Mouse (Mus musculus): Measurements from ENCODE around the gene Gon4l. TPM values are rescaled to one million over a fixed set of nuclear protein-coding genes. Genes with fewer than 3 reads are reported as not detected.
A peak's percentile ranks its signal among the peaks of the same experiment; 100 is the strongest.
"Not testable (repeated sequence)": the region's sequence is repeated elsewhere in the genome, so short reads cannot be mapped to it uniquely, and the experiment has no call there.

Gene Gon4l
- polyA plus RNA-seq, 1 experiment from 2014 or later = 14.0 TPM

- H3K9me3 ChIP-seq = no peaks in the 10 kb centered on the region
- H3K4me1 ChIP-seq = no peaks in the 10 kb centered on the region
- H3K27ac ChIP-seq = no peak overlapping the region
- no peak for ATAC-seq (ENCODE audit: low FRiP score, low read depth)
- no peak overlapping the region for H3K9ac ChIP-seq
- 93% methylated on average over 3 of the region's 3 CpGs for WGBS
- peaks cover 88% of the 10 kb centered on the region for H3K36me3 ChIP-seq
- H3K4me3 ChIP-seq = no peak overlapping the region
- H3K4me2 ChIP-seq (replicated peaks) = no peak overlapping the region
- no peaks in the 10 kb centered on the region for H3K27me3 ChIP-seq
These were observed 27.1 kb downstream of the Gon4l start for GRCm38 (mm10) chr3:88862129-88862528.

GRCm38 (mm10) chr3:88866735-88867134 lies 31.7 kb downstream of the Gon4l start:
- peaks cover 45% of the 10 kb centered on the region for H3K36me3 ChIP-seq
- not testable (repeated sequence) for H3K27ac ChIP-seq; ATAC-seq (ENCODE audit: low FRiP score, low read depth); H3K27me3 ChIP-seq; H3K9me3 ChIP-seq; H3K9ac ChIP-seq; H3K4me3 ChIP-seq; H3K4me1 ChIP-seq; H3K4me2 ChIP-seq (replicated peaks)
- no CpG with 5 or more reads among the region's 3 CpGs for WGBS

- not testable (repeated sequence) for H3K4me1 ChIP-seq; H3K27me3 ChIP-seq; H3K4me3 ChIP-seq; ATAC-seq (ENCODE audit: low FRiP score, low read depth); H3K9me3 ChIP-seq; H3K4me2 ChIP-seq (replicated peaks); H3K9ac ChIP-seq; H3K27ac ChIP-seq
- peaks cover 41% of the 10 kb centered on the region for H3K36me3 ChIP-seq
- no CpG with 5 or more reads among the region's 8 CpGs for WGBS
These were observed 32.1 kb downstream of the Gon4l start for GRCm38 (mm10) chr3:88867177-88867576.

- H3K4me1 ChIP-seq; ATAC-seq (ENCODE audit: low FRiP score, low read depth); H3K4me2 ChIP-seq (replicated peaks); H3K4me3 ChIP-seq; H3K27ac ChIP-seq; H3K9ac ChIP-seq; H3K9me3 ChIP-seq; H3K27me3 ChIP-seq: not testable (repeated sequence)
- H3K36me3 ChIP-seq = peaks cover 29% of the 10 kb centered on the region
- WGBS = 86% methylated on average over 1 of the region's 4 CpGs
These were observed 33.4 kb downstream of the Gon4l start for GRCm38 (mm10) chr3:88868449-88868848.

GRCm38 (mm10) chr3:88882536-88882935 lies 47.5 kb downstream of the Gon4l start:
- H3K9ac ChIP-seq; H3K27me3 ChIP-seq; H3K4me3 ChIP-seq; H3K4me1 ChIP-seq; ATAC-seq (ENCODE audit: low FRiP score, low read depth); H3K9me3 ChIP-seq; H3K4me2 ChIP-seq (replicated peaks); H3K27ac ChIP-seq: not testable (repeated sequence)
- WGBS = 95% methylated on average over 4 of the region's 4 CpGs
- peaks cover 14% of the 10 kb centered on the region for H3K36me3 ChIP-seq

- not testable (repeated sequence) for H3K4me3 ChIP-seq; H3K9me3 ChIP-seq; H3K4me1 ChIP-seq; H3K27ac ChIP-seq; H3K27me3 ChIP-seq; H3K4me2 ChIP-seq (replicated peaks); ATAC-seq (ENCODE audit: low FRiP score, low read depth); H3K9ac ChIP-seq
- 96% methylated on average over 7 of the region's 7 CpGs for WGBS
- H3K36me3 ChIP-seq = peaks cover 29% of the 10 kb centered on the region
These were observed 58.0 kb downstream of the Gon4l start for GRCm38 (mm10) chr3:88893011-88893410.

GRCm38 (mm10) chr3:88904803-88905202 lies 69.8 kb downstream of the Gon4l start:
- Histone ChIP-seq H3K36me3 (peaks cover 92% of the 10 kb centered on the region), H3K9ac (no peak overlapping the region), H3K27ac (no peak overlapping the region), H3K27me3 (no peaks in the 10 kb centered on the region), H3K4me1 (peaks cover 4% of the 10 kb centered on the region; the same call in 1 of the 2 replicates), H3K4me2 (replicated peaks) (no peak overlapping the region), H3K9me3 (no peaks in the 10 kb centered on the region), H3K4me3 (no peak overlapping the region)
- WGBS = 88% methylated on average over 3 of the region's 3 CpGs
- ATAC-seq (ENCODE audit: low FRiP score, low read depth) = no peak

GRCm38 (mm10) chr3:88905209-88905608 lies 70.2 kb downstream of the Gon4l start:
- no peak overlapping the region for H3K4me2 ChIP-seq (replicated peaks)
- H3K36me3 ChIP-seq = peaks cover 95% of the 10 kb centered on the region
- H3K4me1 ChIP-seq = peaks cover 4% of the 10 kb centered on the region; the same call in 1 of the 2 replicates
- H3K9me3 ChIP-seq = no peaks in the 10 kb centered on the region
- no peak for ATAC-seq (ENCODE audit: low FRiP score, low read depth)
- no peak overlapping the region for H3K4me3 ChIP-seq
- 88% methylated on average over 6 of the region's 6 CpGs for WGBS
- H3K27me3 ChIP-seq = no peaks in the 10 kb centered on the region
- H3K9ac ChIP-seq = no peak overlapping the region
- no peak overlapping the region for H3K27ac ChIP-seq

GRCm38 (mm10) chr3:88905741-88906140 lies 70.7 kb downstream of the Gon4l start:
- no peaks in the 10 kb centered on the region for H3K9me3 ChIP-seq
- no peaks in the 10 kb centered on the region for H3K27me3 ChIP-seq
- no peak for ATAC-seq (ENCODE audit: low FRiP score, low read depth)
- peaks cover 96% of the 10 kb centered on the region for H3K36me3 ChIP-seq
- no peak overlapping the region for H3K9ac ChIP-seq
- no peak overlapping the region for H3K4me3 ChIP-seq
- H3K27ac ChIP-seq = no peak overlapping the region
- H3K4me1 ChIP-seq = peaks cover 4% of the 10 kb centered on the region; the same call in 1 of the 2 replicates
- 90% methylated on average over 2 of the region's 2 CpGs for WGBS
- no peak overlapping the region for H3K4me2 ChIP-seq (replicated peaks)

GRCm38 (mm10) chr3:88906393-88907159 lies 71.5 kb downstream of the Gon4l start:
- H3K9me3 ChIP-seq = no peaks in the 10 kb centered on the region
- H3K36me3 ChIP-seq = peaks cover 98% of the 10 kb centered on the region
- no peak overlapping the region for H3K4me3 ChIP-seq
- no peak overlapping the region for H3K27ac ChIP-seq
- peaks cover 4% of the 10 kb centered on the region; the same call in 1 of the 2 replicates for H3K4me1 ChIP-seq
- WGBS = 87% methylated on average over 6 of the region's 6 CpGs
- no peak for ATAC-seq (ENCODE audit: low FRiP score, low read depth)
- no peak overlapping the region for H3K9ac ChIP-seq
- no peak overlapping the region for H3K4me2 ChIP-seq (replicated peaks)
- H3K27me3 ChIP-seq = no peaks in the 10 kb centered on the region

GRCm38 (mm10) chr3:88912585-88912984 lies 77.6 kb downstream of the Gon4l start:
- no peak overlapping the region for H3K27ac ChIP-seq
- 90% methylated on average over 7 of the region's 7 CpGs for WGBS
- H3K27me3 ChIP-seq = no peaks in the 10 kb centered on the region
- peaks cover 17% of the 10 kb centered on the region for H3K4me1 ChIP-seq
- 0 out of 2 replicates have a peak overlapping the region, but pooled peaks have one; percentile 88 for H3K9ac ChIP-seq
- no peak for ATAC-seq (ENCODE audit: low FRiP score, low read depth)
- H3K4me3 ChIP-seq = peak overlapping the region; percentile 77; the same call in 1 of the 2 replicates
- no peaks in the 10 kb centered on the region for H3K9me3 ChIP-seq
- H3K36me3 ChIP-seq = peaks cover 49% of the 10 kb centered on the region
- H3K4me2 ChIP-seq (replicated peaks) = peak overlapping the region; percentile 80

GRCm38 (mm10) chr3:88913511-88914383 lies 78.7 kb downstream of the Gon4l start, which contains the start of gene Msto1:
Msto1 (minus strand) TSS chr3:88913999.
- peak within 1 kb of the TSS; percentile 77 for H3K4me3 ChIP-seq

More at GRCm38 (mm10) chr3:88913511-88914383, 78.7 kb downstream of the Gon4l start, which contains the start of gene Msto1:
- Histone ChIP-seq H3K27ac (peak within 1 kb of the TSS; percentile 83), H3K9me3 (no peaks in the 10 kb centered on the region), H3K36me3 (peaks cover 37% of the 10 kb centered on the region), H3K4me1 (peaks cover 17% of the 10 kb centered on the region), H3K27me3 (no peaks in the 10 kb centered on the region), H3K4me2 (replicated peaks) (peak within 1 kb of the TSS; percentile 80), H3K9ac (peak within 1 kb of the TSS; percentile 88)
- peak; percentile 96 for ATAC-seq (ENCODE audit: low FRiP score, low read depth)
- WGBS = under 1% methylated on average over 45 of the region's 62 CpGs

Measured in limb, embryonic 13.5 days (tissue).